In genomic region chr8:122110240-122110866, GRCm38 (mm10) we compare ENCODE assay signal across 13 mouse cellular contexts.
DNase-seq lines count a peak whose midpoint lies in the region; ATAC-seq and TF ChIP-seq lines count a peak whose summit lies in the region.
"Had no signal": no experiment of that assay in that cellular context is flagged by ENCODE, and none has a peak within 500 bp of the region (broad histone marks: within the 10 kb centered on the region; RNA-seq: fewer than 3 reads in every experiment).

No protein-coding gene starts in this region.

- H3K4me1 ChIP-seq in kidney, embryonic 15.5 days: peaks cover 37% of the 10 kb centered on the region
- peaks cover 36% of the 10 kb centered on the region for H3K4me1 ChIP-seq in bone marrow macrophage, adult 2 months (ENCODE audit: control insufficient read depth, insufficient read depth, low read length)
- H3K4me1 ChIP-seq in small intestine, adult 2 months (ENCODE audit: control insufficient read depth, insufficient read depth, insufficient read length, low read length): peaks cover 2% of the 10 kb centered on the region; the same call in 1 of the 2 replicates

- no peaks in the 10 kb centered on the region for H3K9me3 ChIP-seq in kidney, embryonic 15.5 days (replicated peaks)
- H3K9me3 ChIP-seq: forebrain, embryonic 10.5 days; neural tube, embryonic 12.5 days had no signal

- H3K27ac ChIP-seq in kidney, embryonic 15.5 days: no peak overlapping the region
- peak overlapping the region; percentile 82 for H3K27ac ChIP-seq in bone marrow macrophage, adult 2 months (ENCODE audit: insufficient read depth, low read depth, low read length)
- 0 out of 2 replicates have a peak overlapping the region, but pooled peaks have one; percentile 21 for H3K27ac ChIP-seq in small intestine, adult 2 months (ENCODE audit: insufficient read depth, low read depth, low read length)
- H3K27ac ChIP-seq: forebrain, embryonic 10.5 days; neural tube, embryonic 12.5 days had no signal

- H3K4me2 ChIP-seq in kidney, embryonic 15.5 days: no peak overlapping the region
- H3K4me2 ChIP-seq: liver, embryonic 11.5 days; neural tube, embryonic 12.5 days had no signal

- H3K36me3 ChIP-seq in kidney, embryonic 15.5 days: no peaks in the 10 kb centered on the region
- H3K36me3 ChIP-seq in small intestine, adult 2 months (ENCODE audit: control insufficient read depth, insufficient read depth, low read length): no peaks in the 10 kb centered on the region
- H3K36me3 ChIP-seq: forebrain, embryonic 10.5 days; neural tube, embryonic 12.5 days had no signal

- 0 out of 2 replicates have a peak, but pooled peaks cover 2% of the 10 kb centered on the region for H3K27me3 ChIP-seq in kidney, embryonic 15.5 days
- H3K27me3 ChIP-seq in small intestine, adult 2 months (ENCODE audit: control insufficient read depth, insufficient read depth, low read length): no peaks in the 10 kb centered on the region
- H3K27me3 ChIP-seq: neural tube, embryonic 12.5 days had no signal

- no peak overlapping the region for H3K4me3 ChIP-seq in kidney, embryonic 15.5 days (replicated peaks)
- H3K4me3 ChIP-seq in bone marrow macrophage, adult 2 months (ENCODE audit: insufficient read depth, low read length): no peak overlapping the region
- H3K4me3 ChIP-seq in small intestine, adult 2 months (ENCODE audit: low read depth, low read length): no peak overlapping the region
- H3K4me3 ChIP-seq: forebrain, embryonic 10.5 days; neural tube, embryonic 12.5 days had no signal

- TF ChIP-seq CTCF in bone marrow macrophage, adult 2 months (IDR thresholded peaks at IDR 0.05; ENCODE audit: low read depth, low read length): no peak
- TF ChIP-seq CTCF in small intestine, adult 2 months (IDR thresholded peaks at IDR 0.05; ENCODE audit: extremely low read depth, insufficient read length, insufficient replicate concordance, low read depth, low read length): no peak

- 0 out of 2 replicates have a peak, but pooled peaks have one; percentile 9 for TF ChIP-seq POLR2A in bone marrow macrophage, adult 2 months (IDR thresholded peaks at IDR 0.05; ENCODE audit: borderline replicate concordance, low read depth, low read length)
- TF ChIP-seq POLR2A in small intestine, adult 2 months (IDR thresholded peaks at IDR 0.05; ENCODE audit: low read depth, low read length): no peak

- 62% methylated on average over 20 of the region's 20 CpGs for WGBS in kidney, embryonic 15.5 days
- WGBS in small intestine, adult 2 months: 51% methylated on average over 20 of the region's 20 CpGs

- no peak overlapping the region for H3K9ac ChIP-seq in kidney, embryonic 15.5 days
- H3K9ac ChIP-seq: neural tube, embryonic 12.5 days had no signal

- peak; percentile 28 to 64 for DNase-seq in adrenal gland, adult (ENCODE audit: inconsistent age in 2 of 2, low spot score in 1 of 2)
- DNase-seq in adrenal gland, postnatal 25 days: no peak
- DNase-seq in kidney, postnatal 36 days: no peak
- no peak for DNase-seq in layer of hippocampus, postnatal 14 days (ENCODE audit: low spot score in 2 of 2)
- DNase-seq: B cell, adult 2 months; kidney, adult 18-20 months had no signal

- ATAC-seq in kidney, embryonic 15.5 days (replicated peaks; ENCODE audit: low FRiP score): 0 out of 2 replicates have a peak, but pooled peaks have one; percentile 1
- ATAC-seq in inflammation-experienced regulatory T-cells, adult 6 months: no peak

Comparison
In these comparisons a context has a peak if more than half of its experiments do, and no peak if none do; other contexts are left out.
1. DNase-seq: peak in adrenal gland, adult (2 of 2); none in adrenal gland, postnatal 25 days (single experiment), kidney, postnatal 36 days (0 of 2) and layer of hippocampus, postnatal 14 days (0 of 2).